Mouse (Mus musculus): Measurements from ENCODE around the gene Wdr26. TPM values are rescaled to one million over a fixed set of nuclear protein-coding genes. Genes with fewer than 3 reads are reported as not detected.

Wdr26 gene
- total and polyA plus RNA-seq, 2 experiments from 2014 or later: 44.1 to 49.6 TPM

DNA sequence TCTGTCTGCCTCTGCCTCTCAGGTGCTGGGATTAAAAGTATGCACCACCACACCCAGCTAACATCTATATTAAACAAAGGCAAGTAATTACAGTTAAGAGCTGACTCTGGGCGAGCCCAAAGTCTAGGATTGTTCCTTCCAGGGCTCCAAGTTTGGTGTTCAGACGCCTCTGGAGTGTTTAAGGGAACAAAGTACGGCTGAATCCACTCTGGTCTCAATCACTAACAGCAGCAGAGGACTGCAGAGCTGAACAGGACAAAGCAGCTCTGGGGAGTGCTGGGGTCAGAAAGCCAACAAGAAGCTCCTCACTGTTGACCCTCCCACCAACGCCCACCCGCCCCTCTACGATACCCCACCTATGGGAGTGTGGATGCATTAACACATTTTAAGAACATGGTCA lies 21.9 kb upstream of the Wdr26 start:
- Histone ChIP-seq H3K9ac (replicated peaks; ENCODE audit: low read length, poor library complexity, severe bottlenecking) (no peak overlapping the region), H3K36me3 (ENCODE audit: insufficient read depth, low read length) (no peaks in the 10 kb centered on the region), H3K4me3 (ENCODE audit: low read depth, low read length) (no peak overlapping the region), H3K27ac (ENCODE audit: low read depth, low read length) (no peak overlapping the region), H3K27me3 (ENCODE audit: insufficient read depth, low read length) (no peaks in the 10 kb centered on the region), H3K4me2 (ENCODE audit: low read depth, low read length, poor library complexity, severe bottlenecking) (no peak overlapping the region), H3K9me3 (ENCODE audit: low read length) (no peaks in the 10 kb centered on the region), H3K4me1 (ENCODE audit: insufficient read depth, low read length) (0 out of 2 replicates have a peak, but pooled peaks cover 2% of the 10 kb centered on the region)
- ATAC-seq (ENCODE audit: low FRiP score) (no peak), DNase-seq (ENCODE audit: low spot score) (no peak)
- TF ChIP-seq CTCF (IDR thresholded peaks at IDR 0.05): no peak
- WGBS: 89% methylated on average over 6 of the region's 6 CpGs

DNA sequence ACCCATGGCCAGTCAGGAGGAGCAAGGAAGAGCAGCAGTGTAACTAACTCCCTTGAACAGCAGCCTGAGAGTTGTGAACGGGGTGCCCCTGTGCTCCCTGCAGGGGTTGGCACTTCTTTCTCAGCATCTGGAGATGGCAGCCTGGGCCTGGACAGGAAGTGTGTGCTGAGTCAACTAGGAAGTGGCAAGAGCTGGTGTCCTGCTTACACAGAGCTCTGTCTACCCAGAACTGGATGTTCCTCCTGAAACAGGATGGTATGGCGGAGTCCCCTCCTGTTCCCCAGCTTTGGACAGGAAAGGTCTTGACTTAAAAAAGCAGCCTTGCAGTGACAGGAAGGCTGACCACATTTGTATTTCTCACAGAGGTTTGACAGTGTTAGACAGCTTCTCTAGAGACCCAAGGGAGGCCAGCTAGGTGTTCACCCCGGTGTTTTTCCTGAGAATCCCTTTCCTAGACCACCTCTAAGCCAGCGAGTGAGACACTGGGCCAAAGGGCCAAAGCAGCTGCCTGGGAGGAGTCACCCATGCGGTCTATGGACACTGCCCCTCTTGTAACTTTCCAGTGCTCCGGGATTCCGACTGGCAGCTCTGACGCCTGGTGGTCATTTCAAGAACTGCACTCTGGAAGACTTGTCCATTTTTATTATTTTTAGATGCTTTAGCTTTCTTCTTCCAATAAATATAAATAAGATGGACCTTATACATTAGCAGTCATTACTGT lies 20.7 kb upstream of the Wdr26 start:
- ATAC-seq (ENCODE audit: low FRiP score): peak; percentile 55; the same call in 1 of the 2 replicates
- no peak overlapping the region for H3K4me3 ChIP-seq (ENCODE audit: low read depth, low read length)
- 24% methylated on average over 8 of the region's 8 CpGs for WGBS
- peak; percentile 73 for DNase-seq (ENCODE audit: low spot score)
- H3K27ac ChIP-seq (ENCODE audit: low read depth, low read length): no peak overlapping the region
- TF ChIP-seq CTCF (IDR thresholded peaks at IDR 0.05): peak; percentile 83
- no peaks in the 10 kb centered on the region for H3K36me3 ChIP-seq (ENCODE audit: insufficient read depth, low read length)
- H3K27me3 ChIP-seq (ENCODE audit: insufficient read depth, low read length): no peaks in the 10 kb centered on the region
- H3K4me2 ChIP-seq (ENCODE audit: low read depth, low read length, poor library complexity, severe bottlenecking): no peak overlapping the region
- no peak overlapping the region for H3K9ac ChIP-seq (replicated peaks; ENCODE audit: low read length, poor library complexity, severe bottlenecking)
- no peaks in the 10 kb centered on the region for H3K9me3 ChIP-seq (ENCODE audit: low read length)
- 0 out of 2 replicates have a peak, but pooled peaks cover 2% of the 10 kb centered on the region for H3K4me1 ChIP-seq (ENCODE audit: insufficient read depth, low read length)

GRCm38 (mm10) chr1:181231821-181232220 lies 20.0 kb upstream of the Wdr26 start:
- WGBS: 71% methylated on average over 9 of the region's 9 CpGs
- ATAC-seq (ENCODE audit: low FRiP score): no peak
- Histone ChIP-seq H3K4me2 (ENCODE audit: low read depth, low read length, poor library complexity, severe bottlenecking) (no peak overlapping the region), H3K9ac (replicated peaks; ENCODE audit: low read length, poor library complexity, severe bottlenecking) (no peak overlapping the region), H3K9me3 (ENCODE audit: low read length) (no peaks in the 10 kb centered on the region), H3K4me1 (ENCODE audit: insufficient read depth, low read length) (0 out of 2 replicates have a peak, but pooled peaks cover 2% of the 10 kb centered on the region), H3K27me3 (ENCODE audit: insufficient read depth, low read length) (no peaks in the 10 kb centered on the region), H3K4me3 (ENCODE audit: low read depth, low read length) (no peak overlapping the region), H3K27ac (ENCODE audit: low read depth, low read length) (no peak overlapping the region), H3K36me3 (ENCODE audit: insufficient read depth, low read length) (no peaks in the 10 kb centered on the region)
- DNase-seq (ENCODE audit: low spot score): no peak
- no peak for TF ChIP-seq CTCF (IDR thresholded peaks at IDR 0.05)

DNA sequence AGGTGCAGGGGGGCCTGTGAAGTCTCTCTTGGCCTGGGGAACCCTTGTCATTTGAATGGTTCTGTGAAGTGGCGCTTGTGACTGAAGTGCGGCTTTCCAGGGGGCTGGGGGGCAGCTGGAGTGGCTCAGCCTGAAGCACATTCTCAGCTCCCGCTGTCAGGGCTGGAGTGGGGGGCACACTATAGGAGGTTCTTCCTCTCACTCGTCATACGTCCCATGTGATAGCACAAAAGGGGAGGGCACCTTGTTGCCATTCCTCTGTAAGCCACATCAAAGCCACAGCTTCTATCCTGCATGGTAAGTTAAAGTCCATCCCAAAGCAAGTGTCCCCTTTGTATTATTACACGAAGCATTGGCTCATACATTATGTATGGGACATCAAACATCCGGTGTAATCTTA lies 19.5 kb upstream of the Wdr26 start:
- no peak for TF ChIP-seq CTCF (IDR thresholded peaks at IDR 0.05)
- Histone ChIP-seq H3K36me3 (ENCODE audit: insufficient read depth, low read length) (no peaks in the 10 kb centered on the region), H3K4me3 (ENCODE audit: low read depth, low read length) (no peak overlapping the region), H3K4me2 (ENCODE audit: low read depth, low read length, poor library complexity, severe bottlenecking) (no peak overlapping the region), H3K4me1 (ENCODE audit: insufficient read depth, low read length) (0 out of 2 replicates have a peak, but pooled peaks cover 2% of the 10 kb centered on the region), H3K9ac (replicated peaks; ENCODE audit: low read length, poor library complexity, severe bottlenecking) (no peak overlapping the region), H3K27me3 (ENCODE audit: insufficient read depth, low read length) (no peaks in the 10 kb centered on the region), H3K9me3 (ENCODE audit: low read length) (no peaks in the 10 kb centered on the region), H3K27ac (ENCODE audit: low read depth, low read length) (no peak overlapping the region)
- ATAC-seq (ENCODE audit: low FRiP score): no peak
- WGBS: 39% methylated on average over 7 of the region's 7 CpGs
- DNase-seq (ENCODE audit: low spot score): no peak

GRCm38 (mm10) chr1:181230731-181231148 lies 18.9 kb upstream of the Wdr26 start:
- Histone ChIP-seq H3K4me1 (ENCODE audit: insufficient read depth, low read length) (0 out of 2 replicates have a peak, but pooled peaks cover 2% of the 10 kb centered on the region), H3K27me3 (ENCODE audit: insufficient read depth, low read length) (no peaks in the 10 kb centered on the region), H3K9ac (replicated peaks; ENCODE audit: low read length, poor library complexity, severe bottlenecking) (no peak overlapping the region), H3K9me3 (ENCODE audit: low read length) (no peaks in the 10 kb centered on the region), H3K4me2 (ENCODE audit: low read depth, low read length, poor library complexity, severe bottlenecking) (no peak overlapping the region), H3K4me3 (ENCODE audit: low read depth, low read length) (no peak overlapping the region), H3K27ac (ENCODE audit: low read depth, low read length) (no peak overlapping the region), H3K36me3 (ENCODE audit: insufficient read depth, low read length) (no peaks in the 10 kb centered on the region)
- no peak for ATAC-seq (ENCODE audit: low FRiP score)
- DNase-seq (ENCODE audit: low spot score): no peak
- WGBS: 48% methylated on average over 10 of the region's 10 CpGs
- TF ChIP-seq CTCF (IDR thresholded peaks at IDR 0.05): no peak

- no peak overlapping the region for H3K4me3 ChIP-seq (ENCODE audit: low read depth, low read length)
- DNase-seq (ENCODE audit: low spot score): no peak
- H3K4me1 ChIP-seq (ENCODE audit: insufficient read depth, low read length): 0 out of 2 replicates have a peak, but pooled peaks cover 2% of the 10 kb centered on the region
- no peak for ATAC-seq (ENCODE audit: low FRiP score)
- no peak overlapping the region for H3K27ac ChIP-seq (ENCODE audit: low read depth, low read length)
- no peak for TF ChIP-seq CTCF (IDR thresholded peaks at IDR 0.05)
- no peak overlapping the region for H3K4me2 ChIP-seq (ENCODE audit: low read depth, low read length, poor library complexity, severe bottlenecking)
- no peaks in the 10 kb centered on the region for H3K27me3 ChIP-seq (ENCODE audit: insufficient read depth, low read length)
- H3K36me3 ChIP-seq (ENCODE audit: insufficient read depth, low read length): no peaks in the 10 kb centered on the region
- no peak overlapping the region for H3K9ac ChIP-seq (replicated peaks; ENCODE audit: low read length, poor library complexity, severe bottlenecking)
- WGBS: 94% methylated on average over 5 of the region's 5 CpGs
- no peaks in the 10 kb centered on the region for H3K9me3 ChIP-seq (ENCODE audit: low read length)
Observed at GRCm38 (mm10) chr1:181229046-181229445, 17.2 kb upstream of the Wdr26 start.

All from midbrain, postnatal 0 days (tissue).